Mouse (Mus musculus) megakaryocyte, adult 5-6 weeks (primary cell): ENCODE results near the gene C2cd2. TPM values are rescaled to one million over a fixed set of nuclear protein-coding genes. Genes with fewer than 3 reads are reported as not detected.
A peak's percentile ranks its signal among the peaks of the same experiment; 100 is the strongest.

ENCODE experiments used
- ATAC-seq: 2 replicates; pipeline ENCODE4 v1.8.0; 2016; ENCODE audit warnings: mild to moderate bottlenecking, inconsistent platforms; ENCODE audit not compliant: poor library complexity, severe bottlenecking
- total RNA-seq, 2 experiments: library from RNA; stranded (forward) in 1 of 2; stranded (reverse) in 1 of 2; fragments of 153-499, 151-499 nt in 1 of 2; fragments of 221-1000, 200-1000 nt in 1 of 2; gene quantifications; 2 replicates each; pipeline versions ENCODE4 v1.2.3 to v1.2.4; 2015 to 2017

Gene C2cd2
- total RNA-seq, 2 experiments from 2014 or later: 9.1 to 12.2 TPM

- no peak for ATAC-seq
These were observed 64.9 kb downstream of the C2cd2 start for GRCm38 (mm10) chr16:97897346-97898024.

GRCm38 (mm10) chr16:97887762-97888161 is 74.6 kb downstream of the C2cd2 start:
- ATAC-seq: peak; percentile 67

GRCm38 (mm10) chr16:97883696-97884095 is 78.7 kb downstream of the C2cd2 start:
- ATAC-seq: no peak

- no peak for ATAC-seq
These were observed 79.5 kb downstream of the C2cd2 start for GRCm38 (mm10) chr16:97882891-97883290.

- ATAC-seq: peak; percentile 84
These were observed 83.3 kb downstream of the C2cd2 start for GRCm38 (mm10) chr16:97879134-97879533.

- no peak for ATAC-seq
These were observed 84.9 kb downstream of the C2cd2 start for GRCm38 (mm10) chr16:97877502-97877901.

- no peak for ATAC-seq
These were observed 87.3 kb downstream of the C2cd2 start for GRCm38 (mm10) chr16:97875101-97875500.

GRCm38 (mm10) chr16:97874376-97874775 is 88.0 kb downstream of the C2cd2 start:
- no peak for ATAC-seq

- no peak for ATAC-seq
These were observed 89.7 kb downstream of the C2cd2 start for GRCm38 (mm10) chr16:97872657-97873056.

- ATAC-seq: no peak
These were observed 93.0 kb downstream of the C2cd2 start for GRCm38 (mm10) chr16:97869193-97870102.

- ATAC-seq: no peak
These were observed 98.4 kb downstream of the C2cd2 start for GRCm38 (mm10) chr16:97863932-97864467.

- no peak for ATAC-seq
These were observed 106.3 kb downstream of the C2cd2 start for GRCm38 (mm10) chr16:97856050-97856449.

- ATAC-seq: peak; percentile 69
These were observed 110.6 kb downstream of the C2cd2 start, which contains the start of gene Prdm15 for GRCm38 (mm10) chr16:97851741-97852319. Gene Prdm15, minus strand, starts transcription at chr16:97851850.

- ATAC-seq: peak; percentile 69
These were observed 111.2 kb downstream of the C2cd2 start for GRCm38 (mm10) chr16:97851061-97851740.

- peak; percentile 3 for ATAC-seq
These were observed 111.7 kb downstream of the C2cd2 start for GRCm38 (mm10) chr16:97850667-97851060.

GRCm38 (mm10) chr16:97848832-97849231 is 113.6 kb downstream of the C2cd2 start:
- no peak for ATAC-seq

- peak; percentile 38 for ATAC-seq
These were observed 117.1 kb downstream of the C2cd2 start for GRCm38 (mm10) chr16:97844967-97845937.

GRCm38 (mm10) chr16:97832154-97832553 is 130.2 kb downstream of the C2cd2 start:
- no peak for ATAC-seq

GRCm38 (mm10) chr16:97828207-97828606 is 134.2 kb downstream of the C2cd2 start:
- ATAC-seq: no peak
